Mouse (Mus musculus): Measurements from ENCODE around the gene Eva1b.

The Eva1b gene

GRCm38 (mm10) chr4:126194216-126194615 is 46.7 kb downstream of the Eva1b start:
- DNase-seq (ENCODE audit: extremely low read depth, insufficient read length, low spot score) = no peak

- no peak for DNase-seq (ENCODE audit: extremely low read depth, insufficient read length, low spot score)
These were observed 47.4 kb downstream of the Eva1b start for GRCm38 (mm10) chr4:126194916-126195315.

GRCm38 (mm10) chr4:126197485-126197884 is 49.9 kb downstream of the Eva1b start:
- no peak for DNase-seq (ENCODE audit: extremely low read depth, insufficient read length, low spot score)
